Mouse (Mus musculus) liver, embryonic 14.5 days (tissue): ENCODE data around the gene Crim1.

ENCODE experiments used
- CTCF ChIP-seq: IDR thresholded peaks from 2 replicates; pipeline ENCODE4 v1.5.1; 2016; ENCODE audit warnings: antibody characterized with exemption, low read depth, control low read depth
- EP300 ChIP-seq: IDR thresholded peaks from 2 replicates; pipeline ENCODE4 v1.6.1; 2016; ENCODE audit warnings: antibody characterized with exemption, low read depth

DNA sequence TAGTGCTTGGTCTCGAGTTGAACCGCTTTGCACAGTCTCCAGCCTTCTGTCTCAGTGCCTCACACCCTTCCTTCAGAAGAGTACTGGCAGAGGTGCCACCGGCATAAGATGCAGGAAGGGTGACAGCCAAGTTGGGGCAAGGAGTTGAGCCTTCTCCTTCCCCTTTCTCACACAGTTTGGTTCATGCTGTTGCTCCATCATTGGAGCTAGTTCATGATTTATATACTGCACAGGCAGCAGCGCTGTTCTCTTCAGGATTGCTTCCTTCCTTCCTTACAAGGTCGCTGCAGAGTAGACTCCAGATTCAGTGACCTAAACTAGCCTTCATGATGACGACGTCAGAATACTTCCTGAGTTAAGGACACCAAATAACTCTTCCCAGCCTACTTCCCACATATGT lies 166.0 kb downstream of the Crim1 start:
- TF ChIP-seq EP300 (no peak), CTCF (no peak)
